Mouse (Mus musculus) liver, postnatal 0 days (tissue): ENCODE data around the gene Tfap2e. TPM values are rescaled to one million over a fixed set of nuclear protein-coding genes. Genes with fewer than 3 reads are reported as not detected.

Experiments
- ATAC-seq: fragments of 200-750 bp; cut with Nextera tagmentation; 2 replicates; pipeline ENCODE4 v1.8.0; 2017; ENCODE audit warnings: mild to moderate bottlenecking, moderate library complexity
- DNase-seq: peaks from one replicate; pipeline ENCODE4 v3.0.0-alpha.2; 2016
- H3K27ac ChIP-seq: fragments of 300-500 bp; sonication (generic); 2 replicates; pipeline ENCODE4 v1.5.1; 2014; ENCODE audit warnings: antibody characterized with exemption, moderate library complexity, mild to moderate bottlenecking, low read depth
- H3K27me3 ChIP-seq: fragments of 300-500 bp; sonication (generic); 2 replicates; pipeline ENCODE4 v1.6.1; 2014; ENCODE audit warnings: low read length, control low read depth, mixed read lengths; ENCODE audit not compliant: insufficient read depth
- H3K36me3 ChIP-seq: fragments of 300-500 bp; sonication (generic); replicated peaks from 2 replicates; pipeline ENCODE4 v1.6.1; 2014; ENCODE audit warnings: mild to moderate bottlenecking, control low read depth, low read length, moderate library complexity, mixed read lengths; ENCODE audit not compliant: insufficient read depth
- H3K4me1 ChIP-seq: fragments of 300-500 bp; sonication (generic); 2 replicates; pipeline ENCODE4 v1.6.1; 2014; ENCODE audit warnings: antibody characterized with exemption, mild to moderate bottlenecking, control low read depth; ENCODE audit not compliant: insufficient read depth
- H3K4me2 ChIP-seq: fragments of 300-500 bp; sonication (generic); 2 replicates; pipeline ENCODE4 v1.6.1; 2014; ENCODE audit warnings: low read depth, mild to moderate bottlenecking, low read length, moderate library complexity, mixed read lengths
- H3K4me3 ChIP-seq: fragments of 300-500 bp; sonication (generic); 2 replicates; pipeline ENCODE4 v1.5.1; 2014; ENCODE audit warnings: low read depth, low read length
- H3K9ac ChIP-seq: fragments of 300-500 bp; sonication (generic); replicated peaks from 2 replicates; pipeline ENCODE4 v1.6.1; 2014; ENCODE audit warnings: mild to moderate bottlenecking, moderate library complexity
- H3K9me3 ChIP-seq: fragments of 300-500 bp; sonication (generic); 2 replicates; pipeline ENCODE4 v1.6.1; 2016; ENCODE audit warnings: mild to moderate bottlenecking, control low read depth, low read length, mixed read lengths
- CTCF ChIP-seq: sonication (generic); IDR thresholded peaks from 2 replicates; pipeline ENCODE4 v1.5.1; 2016; ENCODE audit warnings: antibody characterized with exemption, low read depth
- EP300 ChIP-seq: IDR thresholded peaks from 2 replicates; pipeline ENCODE4 v1.6.1; 2016; ENCODE audit warnings: antibody characterized with exemption, low read depth, mild to moderate bottlenecking
- WGBS: fragments of 180-500 bp; shearing (Covaris S2); extraction: QIAGEN DNeasy Blood & Tissue Kit; methylation state at CpG from one replicate; pipeline ENCODE4 v1.1.7; 2014; ENCODE audit not compliant: insufficient replicate concordance; 5-methylcytosine and 5-hydroxymethylcytosine counted together
- polyA plus RNA-seq: library from polyadenylated mRNA; unstranded; fragments of >200 nt; fragmentation: Nextera tagmentation; extraction: Ambion mirVana; gene quantifications from 2 replicates; pipeline ENCODE4 v1.2.1, GENCODE M21; 2015

The Tfap2e gene
- polyA plus RNA-seq: not detected in 2 replicates

GRCm38 (mm10) chr4:126736001-126736414 is at the start of gene Tfap2e:
Tfap2e (minus strand) TSS chr4:126736240.
- ATAC-seq: peak; percentile 30; the same call in 1 of the 2 replicates
- peak; percentile 43 for DNase-seq
- Histone ChIP-seq H3K4me3 (peak within 1 kb of the TSS; percentile 40), H3K9me3 (no peaks in the 10 kb centered on the region), H3K4me2 (peak within 1 kb of the TSS; percentile 62), H3K36me3 (no peaks in the 10 kb centered on the region), H3K9ac (no peak within 1 kb of the TSS), H3K27me3 (peaks cover 78% of the 10 kb centered on the region), H3K27ac (no peak within 1 kb of the TSS), H3K4me1 (peaks cover 17% of the 10 kb centered on the region; the same call in 1 of the 2 replicates)
- 3% methylated on average over 32 of the region's 32 CpGs for WGBS
- TF ChIP-seq CTCF (no peak), EP300 (no peak)

- 75% methylated on average over 8 of the region's 8 CpGs for WGBS
Measured at GRCm38 (mm10) chr4:126782996-126783395, 47.0 kb upstream of the Tfap2e start.

GRCm38 (mm10) chr4:126782512-126782911 is 46.5 kb upstream of the Tfap2e start:
- Histone ChIP-seq H3K4me1 (no peaks in the 10 kb centered on the region), H3K9ac (no peak overlapping the region), H3K4me3 (no peak overlapping the region), H3K36me3 (no peaks in the 10 kb centered on the region), H3K27ac (no peak overlapping the region), H3K4me2 (no peak overlapping the region), H3K27me3 (no peaks in the 10 kb centered on the region), H3K9me3 (no peaks in the 10 kb centered on the region)
- TF ChIP-seq CTCF (no peak), EP300 (no peak)
- ATAC-seq (no peak), DNase-seq (no peak)
- 87% methylated on average over 8 of the region's 8 CpGs for WGBS

More at GRCm38 (mm10) chr4:126782996-126783395, 47.0 kb upstream of the Tfap2e start:
- Histone ChIP-seq H3K9me3 (no peaks in the 10 kb centered on the region), H3K4me3 (no peak overlapping the region), H3K27me3 (no peaks in the 10 kb centered on the region), H3K4me1 (no peaks in the 10 kb centered on the region), H3K27ac (no peak overlapping the region), H3K9ac (no peak overlapping the region), H3K4me2 (no peak overlapping the region), H3K36me3 (no peaks in the 10 kb centered on the region)
- ATAC-seq (no peak), DNase-seq (no peak)
- TF ChIP-seq CTCF (no peak), EP300 (no peak)

- Histone ChIP-seq H3K4me3 (no peak overlapping the region), H3K4me1 (no peaks in the 10 kb centered on the region), H3K4me2 (no peak overlapping the region), H3K9me3 (no peaks in the 10 kb centered on the region), H3K27me3 (no peaks in the 10 kb centered on the region), H3K27ac (no peak overlapping the region), H3K36me3 (no peaks in the 10 kb centered on the region), H3K9ac (no peak overlapping the region)
- 80% methylated on average over 3 of the region's 3 CpGs for WGBS
- TF ChIP-seq EP300 (no peak), CTCF (no peak)
- DNase-seq: no peak
- ATAC-seq: no peak
Measured at GRCm38 (mm10) chr4:126781871-126782270, 45.8 kb upstream of the Tfap2e start.

GRCm38 (mm10) chr4:126779826-126780775 is 44.1 kb upstream of the Tfap2e start:
- TF ChIP-seq EP300 (no peak), CTCF (no peak)

GRCm38 (mm10) chr4:126779148-126779581 is 43.1 kb upstream of the Tfap2e start:
- H3K36me3 ChIP-seq: no peaks in the 10 kb centered on the region
- ATAC-seq: no peak
- no peak for DNase-seq
- no peaks in the 10 kb centered on the region for H3K4me1 ChIP-seq
- 69% methylated on average over 8 of the region's 8 CpGs for WGBS
- H3K27ac ChIP-seq: no peak overlapping the region
- H3K9ac ChIP-seq: no peak overlapping the region
- H3K4me2 ChIP-seq: no peak overlapping the region
- H3K27me3 ChIP-seq: no peaks in the 10 kb centered on the region
- no peak for TF ChIP-seq EP300
- no peak for TF ChIP-seq CTCF
- no peak overlapping the region for H3K4me3 ChIP-seq
- H3K9me3 ChIP-seq: no peaks in the 10 kb centered on the region

More at GRCm38 (mm10) chr4:126779826-126780775, 44.1 kb upstream of the Tfap2e start:
- no peak overlapping the region for H3K9ac ChIP-seq
- no peaks in the 10 kb centered on the region for H3K9me3 ChIP-seq
- H3K36me3 ChIP-seq: no peaks in the 10 kb centered on the region
- no peak overlapping the region for H3K27ac ChIP-seq
- ATAC-seq: no peak
- H3K27me3 ChIP-seq: no peaks in the 10 kb centered on the region
- DNase-seq: no peak
- H3K4me2 ChIP-seq: no peak overlapping the region
- no peaks in the 10 kb centered on the region for H3K4me1 ChIP-seq
- WGBS: 86% methylated on average over 12 of the region's 12 CpGs
- H3K4me3 ChIP-seq: no peak overlapping the region
